Mouse (Mus musculus) MEL (cell line): Measurements from ENCODE around the gene Cic. TPM values are rescaled to one million over a fixed set of nuclear protein-coding genes. Genes with fewer than 3 reads are reported as not detected.

Experiments used
- DNase-seq: peaks from one replicate; pipeline ENCODE4 v3.0.0; 2011; ENCODE audit warnings: low read depth, low spot score
- H3K27ac ChIP-seq: 2 replicates; pipeline ENCODE4 v1.5.1; 2012; ENCODE audit warnings: low read depth, mild to moderate bottlenecking, control low read depth, low read length, moderate library complexity; ENCODE audit not compliant: control insufficient read depth
- H3K27me3 ChIP-seq, 2 experiments: fragments of 150-350 bp in 1 of 2; sonication (generic) in 1 of 2; 2 replicates each; pipeline ENCODE4 v1.6.1; 2012; ENCODE audit warnings: low read length in 2 of 2, mild to moderate bottlenecking in 2 of 2, improper control_type of control experiment in 1 of 2, moderate library complexity in 1 of 2; ENCODE audit not compliant: insufficient read depth in 2 of 2, control insufficient read depth in 1 of 2
- H3K36me3 ChIP-seq, 2 experiments: 2 replicates each; pipeline ENCODE4 v1.6.1; 2012 to 2014; ENCODE audit warnings: low read length in 2 of 2, improper control_type of control experiment in 1 of 2, inconsistent platforms in 1 of 2, mild to moderate bottlenecking in 1 of 2; ENCODE audit not compliant: insufficient read depth in 2 of 2, control insufficient read depth in 1 of 2
- H3K4me1 ChIP-seq, 2 experiments: fragments of 150-350 bp in 1 of 2; sonication (generic) in 1 of 2; 2 replicates each; pipeline ENCODE4 v1.6.1; 2012; ENCODE audit warnings: low read length in 2 of 2, improper control_type of control experiment in 1 of 2, mild to moderate bottlenecking in 1 of 2; ENCODE audit not compliant: insufficient read depth in 2 of 2, control insufficient read depth in 1 of 2
- H3K4me3 ChIP-seq, 2 experiments: fragments of 150-350 bp in 1 of 2; sonication (generic) in 1 of 2; 2 replicates each; pipeline ENCODE4 v1.5.1; 2012; ENCODE audit warnings: low read depth in 2 of 2, low read length in 2 of 2, mild to moderate bottlenecking in 2 of 2, moderate library complexity in 2 of 2, control low read depth in 1 of 2, improper control_type of control experiment in 1 of 2; ENCODE audit not compliant: control insufficient read depth in 1 of 2, insufficient read depth in 1 of 2
- H3K79me2 ChIP-seq: 2 replicates; pipeline ENCODE4 v1.6.1; 2012; ENCODE audit warnings: mild to moderate bottlenecking, low read length, moderate library complexity; ENCODE audit not compliant: control insufficient read depth, poor library complexity, insufficient read depth
- H3K9ac ChIP-seq: 2 replicates; pipeline ENCODE4 v1.6.1; 2012; ENCODE audit warnings: low read depth, mild to moderate bottlenecking, control low read depth, low read length, moderate library complexity; ENCODE audit not compliant: control insufficient read depth, poor library complexity, severe bottlenecking
- H3K9me3 ChIP-seq: fragments of 150-350 bp; sonication (generic); replicated peaks from 2 replicates; pipeline ENCODE4 v1.6.1; 2012; ENCODE audit warnings: mild to moderate bottlenecking, low read length, improper control_type of control experiment, moderate library complexity; ENCODE audit not compliant: insufficient read depth
- BHLHE40 ChIP-seq: IDR thresholded peaks from 2 replicates; pipeline ENCODE4 v1.6.1; 2012; ENCODE audit warnings: low read depth, mild to moderate bottlenecking, inconsistent platforms, low read length, improper control_type of control experiment, borderline replicate concordance
- CHD2 ChIP-seq: IDR thresholded peaks from 2 replicates; pipeline ENCODE4 v1.6.1; 2011; ENCODE audit warnings: low read length, improper control_type of control experiment
- CTCF ChIP-seq, 3 experiments: IDR thresholded peaks in 2 of 3; conservative IDR thresholded peaks in 1 of 3; 2 replicates each; pipeline ENCODE4 v1.5.1; 2011 to 2012; ENCODE audit warnings: low read length in 3 of 3, low read depth in 2 of 3, mild to moderate bottlenecking in 2 of 3, improper control_type of control experiment in 1 of 3, inconsistent platforms in 1 of 3, mixed read lengths in 1 of 3, moderate library complexity in 1 of 3; ENCODE audit not compliant: control insufficient read depth in 1 of 3, insufficient read depth in 1 of 3, poor library complexity in 1 of 3, severe bottlenecking in 1 of 3
- E2F4 ChIP-seq: IDR thresholded peaks from 2 replicates; pipeline ENCODE4 v1.6.1; 2011; ENCODE audit warnings: low read depth, low read length, improper control_type of control experiment, borderline replicate concordance
- EP300 ChIP-seq, 2 experiments: IDR thresholded peaks; 2 replicates each; pipeline ENCODE4 v1.6.1; 2011; ENCODE audit warnings: improper control_type of control experiment in 2 of 2, low read length in 2 of 2, low read depth in 1 of 2, mild to moderate bottlenecking in 1 of 2
- JUND ChIP-seq: IDR thresholded peaks from 2 replicates; pipeline ENCODE4 v1.6.1; 2011; ENCODE audit warnings: low read depth, mild to moderate bottlenecking, improper control_type of control experiment, low read length
- KAT2A ChIP-seq: conservative IDR thresholded peaks from 2 replicates; pipeline ENCODE4 v1.6.1; 2012; ENCODE audit warnings: low read depth, low read length, improper control_type of control experiment, inconsistent platforms
- MAFK ChIP-seq: IDR thresholded peaks from 2 replicates; pipeline ENCODE4 v1.6.1; 2011; ENCODE audit warnings: low read depth, mild to moderate bottlenecking, low read length, improper control_type of control experiment, borderline replicate concordance
- MAZ ChIP-seq: IDR thresholded peaks from 2 replicates; pipeline ENCODE4 v1.6.1; 2012; ENCODE audit warnings: low read depth, mild to moderate bottlenecking, inconsistent platforms, low read length, improper control_type of control experiment
- MYB ChIP-seq: IDR thresholded peaks from 2 replicates; pipeline ENCODE4 v1.6.1; 2011; ENCODE audit warnings: mild to moderate bottlenecking, low read depth, low read length, improper control_type of control experiment
- NELFE ChIP-seq: IDR thresholded peaks from 2 replicates; pipeline ENCODE4 v1.6.1; 2011; ENCODE audit warnings: low read depth, low read length, improper control_type of control experiment
- NRF1 ChIP-seq: IDR thresholded peaks from 2 replicates; pipeline ENCODE4 v1.6.1; 2014; ENCODE audit warnings: low read depth, mild to moderate bottlenecking, inconsistent platforms, low read length, improper control_type of control experiment, moderate library complexity; ENCODE audit not compliant: poor library complexity, insufficient read depth, severe bottlenecking
- POLR2A ChIP-seq, 2 experiments: IDR thresholded peaks; 2 replicates each; pipeline ENCODE4 v1.6.1; 2011 to 2012; ENCODE audit warnings: low read length in 2 of 2, mild to moderate bottlenecking in 2 of 2, control low read depth in 1 of 2, improper control_type of control experiment in 1 of 2, low read depth in 1 of 2, moderate library complexity in 1 of 2; ENCODE audit not compliant: control insufficient read depth in 1 of 2, insufficient read depth in 1 of 2, poor library complexity in 1 of 2
- SMC3 ChIP-seq: IDR thresholded peaks from 2 replicates; pipeline ENCODE4 v1.6.1; 2011; ENCODE audit warnings: low read depth, low read length, improper control_type of control experiment
- TBP ChIP-seq: IDR thresholded peaks from 2 replicates; pipeline ENCODE4 v1.8.0; 2011; ENCODE audit warnings: low read depth, low read length, improper control_type of control experiment
- TCF12 ChIP-seq: IDR thresholded peaks from 2 replicates; pipeline ENCODE4 v1.6.1; 2014; ENCODE audit warnings: low read depth, mild to moderate bottlenecking, inconsistent platforms, low read length, improper control_type of control experiment, moderate library complexity
- UBTF ChIP-seq: IDR thresholded peaks from 2 replicates; pipeline ENCODE4 v1.6.1; 2012; ENCODE audit warnings: low read depth, mild to moderate bottlenecking, inconsistent platforms, low read length, improper control_type of control experiment, moderate library complexity, borderline replicate concordance; ENCODE audit not compliant: insufficient read depth
- USF1 ChIP-seq: IDR thresholded peaks from 2 replicates; pipeline ENCODE4 v1.6.1; 2014; ENCODE audit warnings: low read depth, mild to moderate bottlenecking, inconsistent platforms, low read length, improper control_type of control experiment, moderate library complexity
- ZKSCAN1 ChIP-seq: IDR thresholded peaks from 2 replicates; pipeline ENCODE4 v1.6.1; 2012; ENCODE audit warnings: low read depth, mild to moderate bottlenecking, inconsistent platforms, low read length, improper control_type of control experiment, moderate library complexity
- ZMIZ1 ChIP-seq: IDR thresholded peaks from 2 replicates; pipeline ENCODE4 v1.6.1; 2012; ENCODE audit warnings: low read depth, mild to moderate bottlenecking, inconsistent platforms, low read length, improper control_type of control experiment, moderate library complexity
- polyA plus RNA-seq, 2 experiments: library from polyadenylated mRNA; stranded (reverse) in 1 of 2; unstranded in 1 of 2; fragments of >175 nt in 1 of 2; fragments of >200 nt in 1 of 2; gene quantifications; 2 replicates each; pipeline versions ENCODE4 v1.2.1 to v1.2.4; 2012; ENCODE audit warnings: low replicate concordance in 2 of 2, low read depth in 1 of 2; ENCODE audit not compliant: insufficient read length in 2 of 2, insufficient read depth in 1 of 2, missing spikeins in 1 of 2
- total RNA-seq: library from RNA; depleted of rRNA; stranded (reverse); fragments of 300-350 nt; gene quantifications from 2 replicates; pipeline ENCODE4 v1.2.3, GENCODE M21; 2012

The Cic gene
- total and polyA plus RNA-seq, 3 experiments, result 56.6 to 157 (median 157) TPM

- H3K9me3 ChIP-seq, result no peaks in the 10 kb centered on the region
- peaks cover 0 to 49% of the 10 kb centered on the region in 2 experiments; a peak in 2 of 4 replicates for H3K36me3 ChIP-seq
- peaks cover 23% of the 10 kb centered on the region for H3K79me2 ChIP-seq
- no peaks in the 10 kb centered on the region for H3K27me3 ChIP-seq
- peak overlapping the region; percentile 6 for H3K9ac ChIP-seq
- H3K27ac ChIP-seq, result no peak overlapping the region; the same call in 1 of the 2 replicates
- DNase-seq, result no peak
- no peak overlapping the region for H3K4me3 ChIP-seq
- TF ChIP-seq POLR2A (IDR thresholded peaks at IDR 0.05; ENCODE audit: control insufficient read depth in 1 of 2, insufficient read depth in 1 of 2, low read depth in 1 of 2, low read length in 2 of 2, poor library complexity in 1 of 2), result 0 out of 4 replicates have a peak, but pooled peaks of 1 of the 2 experiments have one; percentile 13
- no peak for TF ChIP-seq TCF12
- peaks cover 29 to 55% of the 10 kb centered on the region in 2 experiments for H3K4me1 ChIP-seq
These were observed 8.2 kb downstream of the Cic start for GRCm38 (mm10) chr7:25275555-25276298.

DNA sequence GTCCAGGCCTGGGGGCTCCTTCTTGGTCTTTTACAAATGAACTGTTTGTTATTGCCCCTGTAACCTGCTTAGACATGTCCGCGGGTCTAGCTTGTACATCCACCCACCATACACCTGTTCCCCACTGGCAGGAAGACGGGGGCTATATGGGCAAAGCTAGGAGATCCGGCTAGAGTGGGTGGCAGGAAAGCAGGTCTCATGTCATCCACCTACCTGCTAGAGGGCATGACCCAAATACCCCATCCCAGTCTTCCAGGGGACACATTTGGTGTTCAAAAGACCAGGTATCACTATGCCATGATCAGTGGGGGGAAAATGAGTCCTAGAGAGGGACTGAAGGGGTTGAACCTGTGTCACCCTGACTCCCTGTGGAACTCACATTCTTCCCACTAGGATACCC, 9.9 kb downstream of the Cic start:
- Histone ChIP-seq H3K4me3 (peak overlapping the region in 1 of 2 experiments; percentile 34; a peak in 2 of 4 replicates), H3K27me3 (no peaks in the 10 kb centered on the region), H3K4me1 (peaks cover 36 to 61% of the 10 kb centered on the region in 2 experiments), H3K27ac (peak overlapping the region; percentile 88), H3K36me3 (peaks cover 0 to 56% of the 10 kb centered on the region in 2 experiments; a peak in 2 of 4 replicates), H3K9ac (peak overlapping the region; percentile 71)
- no peak for DNase-seq
- TF ChIP-seq NRF1, result no peak
- TF ChIP-seq CTCF (IDR thresholded peaks at IDR 0.05 in 2 of 3, conservative IDR thresholded peaks at IDR 0.05 in 1 of 3; ENCODE audit: control insufficient read depth in 1 of 3, insufficient read depth in 1 of 3, low read depth in 2 of 3, low read length in 3 of 3, poor library complexity in 1 of 3, severe bottlenecking in 1 of 3), result no peak
- no peak for TF ChIP-seq SMC3
- no peak for TF ChIP-seq MAZ
- TF ChIP-seq ZKSCAN1, result no peak
- no peak for TF ChIP-seq TBP
- no peak for TF ChIP-seq EP300 (IDR thresholded peaks at IDR 0.05; ENCODE audit: low read depth in 1 of 2, low read length in 2 of 2)
- no peak for TF ChIP-seq JUND
- no peak for TF ChIP-seq E2F4
- TF ChIP-seq BHLHE40, result no peak
- TF ChIP-seq MYB, result no peak
- no peak for TF ChIP-seq USF1
- no peak for TF ChIP-seq NELFE
- no peak for TF ChIP-seq CHD2
- TF ChIP-seq UBTF, result no peak
- no peak for TF ChIP-seq MAFK
- no peak for TF ChIP-seq ZMIZ1
- no peak for TF ChIP-seq KAT2A
- TF ChIP-seq, all 39 proteins: peak for 0
- peaks cover 22% of the 10 kb centered on the region for H3K79me2 ChIP-seq
- no peaks in the 10 kb centered on the region for H3K9me3 ChIP-seq
